Mouse (Mus musculus) ovary, adult 10 weeks (tissue): ENCODE results near the gene Trdn. TPM values are rescaled to one million over a fixed set of nuclear protein-coding genes. Genes with fewer than 3 reads are reported as not detected.

Experiments used
- polyA plus RNA-seq: library from polyadenylated mRNA; stranded (reverse); fragments of 350-450 nt; fragmentation: Illumina TruSeq; extraction: RNeasy Lipid Tissue Mini Kit (QIAGEN cat#74804); gene quantifications from one replicate; pipeline ENCODE4 v1.2.3, GENCODE M21; 2014

The Trdn gene
- 35.9 TPM for polyA plus RNA-seq

DNA sequence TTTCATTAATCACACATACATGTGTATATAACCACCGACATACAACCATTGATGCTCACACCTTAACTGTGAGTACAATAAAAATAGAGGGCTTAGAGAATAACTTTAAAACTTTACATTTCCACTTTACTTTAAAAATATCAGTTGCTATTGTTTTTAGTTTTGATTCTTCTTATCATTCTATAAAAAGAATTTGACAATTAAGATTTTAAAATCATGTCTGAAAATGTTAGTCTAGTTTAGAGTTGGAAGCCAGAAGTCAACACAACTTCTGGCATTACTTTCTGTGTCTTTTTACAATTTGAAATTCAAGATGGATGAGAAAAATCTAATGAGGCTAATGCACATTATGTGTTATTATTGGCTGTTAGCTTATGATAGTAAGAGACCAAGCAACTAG, at the start of gene Trdn:
Trdn (plus strand) TSS at position 301 of the 400 bp plus-strand sequence.

Other genes starting within 250 kb of the Trdn start
- gene Nkain2, start 190.1 kb upstream of the Trdn start, polyA plus RNA-seq, result 2.2 TPM